Mouse (Mus musculus) layer of hippocampus, adult 9-11 months (tissue): ENCODE results near the gene Ndufaf1.
"Not testable (repeated sequence)": the region's sequence is repeated elsewhere in the genome, so short reads cannot be mapped to it uniquely, and the experiment has no call there.

ENCODE experiments used
- DNase-seq: peaks from one replicate; pipeline ENCODE4 v3.0.0; 2022

The Ndufaf1 gene

DNA sequence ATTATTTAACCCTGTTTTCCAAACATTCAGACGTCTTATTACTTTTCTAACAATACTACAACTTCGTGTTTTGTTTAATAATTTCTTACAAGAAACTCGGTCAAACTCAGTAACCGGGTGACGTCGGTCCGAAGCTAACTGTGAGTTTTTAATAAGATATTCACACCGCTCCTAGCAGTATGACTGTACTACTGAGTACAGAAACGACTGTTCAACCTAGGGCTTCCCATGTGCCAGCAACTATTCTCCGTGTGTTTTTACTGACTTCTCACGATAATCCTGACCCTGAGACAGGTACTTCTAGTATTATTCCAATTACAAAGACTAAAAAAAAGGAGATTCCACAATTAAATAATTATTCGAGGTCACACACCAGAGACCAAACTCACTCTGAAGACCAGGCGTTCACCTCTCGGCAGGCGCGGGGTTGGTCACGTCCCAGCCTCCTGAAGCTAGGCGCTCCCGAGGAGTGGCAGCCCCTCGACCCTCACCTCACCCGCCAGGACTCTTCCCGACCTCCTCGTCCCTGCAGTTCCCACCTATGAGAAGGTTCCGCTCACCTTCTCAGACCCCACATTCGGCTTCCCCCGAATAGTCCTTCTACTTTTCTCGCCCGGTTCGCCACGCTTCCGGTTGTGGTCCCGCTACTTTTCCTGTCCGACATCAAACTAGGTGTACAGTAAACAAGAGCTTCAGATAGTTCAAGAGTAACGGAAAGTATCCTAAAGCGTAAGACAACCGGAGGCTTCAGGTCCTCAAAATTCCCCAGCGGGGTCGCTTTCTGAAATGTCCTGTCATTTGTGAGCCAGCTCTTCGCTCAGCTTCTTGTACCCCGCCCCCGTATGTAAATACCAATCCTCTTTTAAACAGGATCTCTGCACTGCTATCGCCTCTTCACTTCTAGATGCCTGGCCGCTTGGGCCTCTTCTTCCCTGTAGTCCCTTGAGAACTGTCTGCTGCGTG, at the start of gene Ndufaf1:
Gene Ndufaf1 (minus strand): TSS at position 608 of the 963 bp plus-strand sequence.
- DNase-seq = peak; percentile 69

- DNase-seq = no peak
Observed at GRCm38 (mm10) chr2:119710011-119710410, 47.4 kb upstream of the Ndufaf1 start.

- no peak for DNase-seq
Observed at GRCm38 (mm10) chr2:119707676-119708075, 45.0 kb upstream of the Ndufaf1 start.

DNA sequence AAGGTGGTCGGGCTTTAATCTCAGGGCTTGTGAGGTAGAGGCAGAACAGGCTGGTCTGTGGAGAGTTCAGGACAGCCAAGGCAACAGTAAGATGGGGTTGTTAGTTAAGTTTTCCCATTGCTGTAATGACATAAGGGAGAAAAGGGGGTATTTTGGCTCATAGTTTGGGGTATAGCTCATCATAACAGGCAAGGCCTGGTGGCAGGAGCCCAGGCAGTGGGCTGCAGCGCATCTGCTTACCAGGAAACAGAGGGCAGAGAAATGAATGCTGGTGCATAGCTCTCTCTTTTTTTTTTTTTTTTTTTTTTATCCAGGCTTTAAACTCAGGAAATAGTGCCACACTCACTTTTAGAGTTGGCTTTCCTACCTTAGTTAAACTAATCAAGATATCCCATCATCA, 40.5 kb upstream of the Ndufaf1 start:
- DNase-seq = peak; percentile 84

GRCm38 (mm10) chr2:119699962-119700361, 37.3 kb upstream of the Ndufaf1 start:
- no peak for DNase-seq

- no peak for DNase-seq
Observed at GRCm38 (mm10) chr2:119698472-119698871, 35.8 kb upstream of the Ndufaf1 start.

DNA sequence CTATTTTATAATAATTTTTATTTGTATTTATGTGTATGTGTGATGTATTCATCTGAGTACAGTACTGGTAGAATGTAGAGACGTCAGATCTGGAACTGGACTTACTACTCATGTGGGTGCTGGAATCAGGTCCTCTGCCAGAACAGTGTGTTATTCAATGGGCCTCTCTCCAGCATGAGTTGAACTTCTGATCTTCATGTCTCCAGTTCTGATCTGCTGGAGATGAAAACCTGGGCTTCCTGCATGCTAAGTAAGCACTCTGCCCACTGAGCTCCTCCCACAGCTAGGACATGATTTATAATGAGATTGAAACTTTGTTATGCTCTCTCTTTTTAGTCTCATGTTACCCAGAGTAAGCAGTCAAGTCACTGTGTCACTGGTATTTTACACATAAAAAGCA, 33.5 kb upstream of the Ndufaf1 start:
- no peak for DNase-seq

DNA sequence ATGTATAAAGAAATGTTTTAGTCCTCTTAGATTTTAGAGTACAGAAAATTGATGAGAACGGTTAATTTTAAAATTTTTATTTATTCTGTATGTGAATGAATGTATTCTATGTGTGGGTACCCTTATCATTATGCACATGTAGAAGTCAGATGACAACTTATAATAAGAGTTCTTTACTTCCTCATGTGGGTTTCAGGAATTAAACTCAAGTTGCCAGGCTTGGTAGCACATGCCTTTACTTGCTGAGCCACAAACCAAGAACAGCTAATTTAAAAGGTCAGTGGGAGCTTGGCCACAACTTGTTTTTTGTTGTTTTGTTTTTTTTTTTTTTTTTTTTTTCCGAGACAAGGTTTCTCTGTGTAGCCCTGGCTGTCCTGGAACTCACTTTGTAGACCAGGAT, 32.2 kb upstream of the Ndufaf1 start:
- DNase-seq = no peak

- no peak for DNase-seq
Observed at GRCm38 (mm10) chr2:119692003-119692701, 29.5 kb upstream of the Ndufaf1 start.

- no peak for DNase-seq
Observed at GRCm38 (mm10) chr2:119683706-119684105, 21.1 kb upstream of the Ndufaf1 start.

- DNase-seq = no peak
Observed at GRCm38 (mm10) chr2:119675831-119676230, 13.2 kb upstream of the Ndufaf1 start.

GRCm38 (mm10) chr2:119675215-119675784, 12.7 kb upstream of the Ndufaf1 start:
- no peak for DNase-seq

GRCm38 (mm10) chr2:119674525-119675214, 12.0 kb upstream of the Ndufaf1 start, which contains the start of gene Rtf1:
TSS of gene Rtf1 (plus strand) at chr2:119675068.
- peak; percentile 92 for DNase-seq

DNA sequence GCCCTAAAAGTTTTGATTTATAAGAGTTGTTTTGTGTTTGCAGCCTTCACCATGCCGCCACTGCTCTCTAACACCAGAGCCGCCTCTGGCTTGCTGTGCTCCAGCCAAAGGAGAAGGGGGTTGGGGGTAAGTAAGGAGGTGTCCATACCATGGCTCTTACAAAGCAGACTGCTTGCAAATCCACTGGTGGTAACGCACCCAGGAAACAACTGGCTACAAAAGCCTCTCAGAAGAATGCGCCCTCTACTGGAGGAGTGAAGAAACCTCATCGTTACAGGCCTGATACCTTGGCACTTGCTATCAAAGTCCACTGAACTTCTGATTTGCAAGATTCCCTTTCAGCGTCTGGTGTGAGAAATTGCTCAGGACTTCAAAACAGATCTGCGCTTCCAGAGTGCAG, 6.4 kb upstream of the Ndufaf1 start:
- no peak for DNase-seq

DNA sequence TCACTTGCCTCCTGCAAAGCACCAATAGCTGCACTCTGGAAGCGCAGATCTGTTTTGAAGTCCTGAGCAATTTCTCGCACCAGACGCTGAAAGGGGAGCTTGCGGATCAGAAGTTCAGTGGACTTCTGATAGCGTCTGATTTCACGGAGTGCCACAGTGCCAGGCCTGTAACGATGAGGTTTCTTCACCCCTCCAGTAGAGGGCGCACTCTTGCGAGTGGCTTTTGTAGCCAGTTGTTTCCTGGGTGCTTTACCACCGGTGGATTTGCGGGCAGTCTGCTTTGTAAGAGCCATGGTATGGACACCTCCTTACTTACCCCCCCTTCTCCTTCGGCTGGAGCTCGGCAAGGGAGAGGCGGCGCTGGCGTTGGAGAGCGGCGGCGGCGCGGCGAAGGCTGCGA, 3.1 kb upstream of the Ndufaf1 start:
- not testable (repeated sequence) for DNase-seq

- DNase-seq = no peak
Observed at GRCm38 (mm10) chr2:119644254-119644653, 18.4 kb downstream of the Ndufaf1 start.

- no peak for DNase-seq
Observed at GRCm38 (mm10) chr2:119641214-119641912, 21.3 kb downstream of the Ndufaf1 start.

DNA sequence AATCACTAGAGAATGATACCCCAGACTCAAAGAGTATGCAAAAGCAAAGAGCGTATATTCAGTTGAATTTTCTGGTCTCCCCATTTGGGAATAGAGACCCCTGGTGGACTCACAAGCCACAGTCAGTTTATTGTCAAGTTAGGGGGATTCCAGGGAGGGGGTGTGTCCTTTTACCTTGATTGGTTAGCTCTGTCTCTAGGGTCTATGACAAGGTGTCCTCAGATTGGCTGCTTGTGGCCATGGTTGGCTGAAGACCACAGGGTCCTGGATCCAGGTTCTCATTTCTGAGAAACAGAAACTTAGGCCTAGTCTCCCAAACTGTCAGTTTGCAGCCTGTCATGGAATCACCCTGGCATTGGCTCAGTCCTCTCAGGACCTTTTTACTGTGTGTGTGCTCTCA, 25.8 kb downstream of the Ndufaf1 start:
- no peak for DNase-seq

GRCm38 (mm10) chr2:119621302-119621701, 41.3 kb downstream of the Ndufaf1 start:
- DNase-seq = no peak

- DNase-seq = not testable (repeated sequence)
Observed at GRCm38 (mm10) chr2:119619002-119619401, 43.6 kb downstream of the Ndufaf1 start.

- DNase-seq = peak; percentile 97
Observed at GRCm38 (mm10) chr2:119618199-119618982, 44.2 kb downstream of the Ndufaf1 start, which contains the start of the genes Nusap1 and Oip5. TSS of gene Nusap1 (plus strand) at chr2:119618298. TSS of gene Oip5 (minus strand) at chr2:119618469.
